8 mouse cellular contexts compared by ENCODE assay signal in the genomic region with DNA sequence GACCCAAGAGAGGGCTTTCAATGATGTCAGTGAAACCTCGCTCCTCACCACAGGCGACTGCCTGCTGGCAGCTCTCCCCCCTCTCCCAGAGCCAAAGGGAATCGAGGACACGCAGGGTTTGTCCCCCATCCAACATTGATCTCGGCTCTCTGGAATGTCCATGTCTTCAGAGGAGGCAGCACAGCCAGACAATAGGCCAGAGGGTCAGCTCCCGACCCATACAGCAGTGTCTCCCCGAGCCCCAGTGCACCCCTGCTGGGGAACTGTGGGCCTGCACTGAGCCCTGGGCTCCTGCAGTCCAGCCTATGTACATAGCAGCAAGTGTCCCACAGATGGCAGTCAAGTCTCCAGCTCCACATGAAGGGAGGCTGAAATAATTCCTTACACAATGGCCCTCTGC. TPM values are rescaled to one million over a fixed set of nuclear protein-coding genes. Genes with fewer than 3 reads are reported as not detected.
DNase-seq lines count a peak whose midpoint lies in the region; ATAC-seq and TF ChIP-seq lines count a peak whose summit lies in the region.

No protein-coding gene starts in this region.

- TF ChIP-seq POLR2A in brain, embryonic 14.5 days (IDR thresholded peaks at IDR 0.05; ENCODE audit: borderline replicate concordance, extremely low read depth, insufficient read depth, insufficient read length, poor library complexity, severe bottlenecking), result no peak
- no peak for TF ChIP-seq POLR2A in testis, adult 2 months (IDR thresholded peaks at IDR 0.05; ENCODE audit: control insufficient read depth, low read depth, low read length)

- no peak overlapping the region for H3K4me2 ChIP-seq in heart, embryonic 13.5 days
- no peak overlapping the region for H3K4me2 ChIP-seq in kidney, embryonic 16.5 days (replicated peaks; ENCODE audit: low read depth, low read length)
- H3K4me2 ChIP-seq in liver, embryonic 14.5 days (ENCODE audit: low read depth), result no peak overlapping the region
- H3K4me2 ChIP-seq in neural tube, embryonic 13.5 days, result no peak overlapping the region

- peaks cover 63% of the 10 kb centered on the region for H3K4me1 ChIP-seq in heart, embryonic 13.5 days
- H3K4me1 ChIP-seq in kidney, embryonic 16.5 days (ENCODE audit: insufficient read depth, low read length), result peaks cover 9% of the 10 kb centered on the region; the same call in 1 of the 2 replicates
- 0 out of 4 replicates have a peak, but pooled peaks cover 0 to 2% of the 10 kb centered on the region in 2 experiments for H3K4me1 ChIP-seq in liver, embryonic 14.5 days (replicated peaks; ENCODE audit: control insufficient read depth in 2 of 2, insufficient read depth in 2 of 2, low read length in 1 of 2)
- H3K4me1 ChIP-seq in neural tube, embryonic 13.5 days (replicated peaks), result peaks cover 29% of the 10 kb centered on the region
- no peaks in the 10 kb centered on the region for H3K4me1 ChIP-seq in testis, adult 2 months (ENCODE audit: control insufficient read depth, insufficient read depth, low read length)

- 23% methylated on average over 7 of the region's 7 CpGs for WGBS in heart, embryonic 13.5 days
- 31% methylated on average over 7 of the region's 7 CpGs for WGBS in kidney, embryonic 16.5 days
- 41% methylated on average over 7 of the region's 7 CpGs for WGBS in liver, embryonic 14.5 days (ENCODE audit: insufficient replicate concordance)
- WGBS in neural tube, embryonic 13.5 days, result 15% methylated on average over 7 of the region's 7 CpGs

- no peaks in the 10 kb centered on the region for H3K36me3 ChIP-seq in heart, embryonic 13.5 days
- H3K36me3 ChIP-seq in kidney, embryonic 16.5 days (ENCODE audit: insufficient read depth, low read length), result no peaks in the 10 kb centered on the region
- H3K36me3 ChIP-seq in liver, embryonic 14.5 days (replicated peaks; ENCODE audit: control insufficient read depth, insufficient read depth, low read depth), result no peaks in the 10 kb centered on the region
- peaks cover 12% of the 10 kb centered on the region for H3K36me3 ChIP-seq in neural tube, embryonic 13.5 days
- 0 out of 2 replicates have a peak, but pooled peaks cover 1% of the 10 kb centered on the region for H3K36me3 ChIP-seq in testis, adult 2 months (ENCODE audit: control insufficient read depth, insufficient read depth, low read length)

- no peak for TF ChIP-seq EP300 in liver, embryonic 14.5 days (IDR thresholded peaks at IDR 0.05; ENCODE audit: low read depth)

- no peak overlapping the region for H3K4me3 ChIP-seq in heart, embryonic 13.5 days
- no peak overlapping the region for H3K4me3 ChIP-seq in kidney, embryonic 16.5 days (ENCODE audit: low read length)
- no peak overlapping the region for H3K4me3 ChIP-seq in liver, embryonic 14.5 days (ENCODE audit: insufficient read depth in 1 of 2, low read depth in 2 of 2, low read length in 2 of 2)
- no peak overlapping the region for H3K4me3 ChIP-seq in neural tube, embryonic 13.5 days
- H3K4me3 ChIP-seq in testis, adult 2 months (ENCODE audit: control insufficient read depth, low read depth, low read length), result no peak overlapping the region

- TF ChIP-seq CTCF in brain, embryonic 14.5 days (IDR thresholded peaks at IDR 0.05; ENCODE audit: borderline replicate concordance, extremely low read depth, insufficient read depth, insufficient read length), result peak; percentile 76
- TF ChIP-seq CTCF in liver, embryonic 14.5 days (IDR thresholded peaks at IDR 0.05; ENCODE audit: low read depth), result peak; percentile 74
- TF ChIP-seq CTCF in testis, adult 2 months (IDR thresholded peaks at IDR 0.05; ENCODE audit: control insufficient read depth, insufficient read depth, insufficient replicate concordance, low read depth, low read length), result peak; percentile 48; the same call in 1 of the 2 replicates

- no peaks in the 10 kb centered on the region for H3K9me3 ChIP-seq in heart, embryonic 13.5 days
- no peaks in the 10 kb centered on the region for H3K9me3 ChIP-seq in kidney, embryonic 16.5 days (ENCODE audit: low read length)
- no peaks in the 10 kb centered on the region for H3K9me3 ChIP-seq in liver, embryonic 14.5 days (ENCODE audit: control insufficient read depth, low read length)
- H3K9me3 ChIP-seq in neural tube, embryonic 13.5 days, result no peaks in the 10 kb centered on the region

- peak overlapping the region; percentile 75; the same call in 1 of the 2 replicates for H3K27ac ChIP-seq in heart, embryonic 13.5 days (replicated peaks)
- H3K27ac ChIP-seq in kidney, embryonic 16.5 days (ENCODE audit: low read length), result no peak overlapping the region
- no peak overlapping the region for H3K27ac ChIP-seq in liver, embryonic 14.5 days
- peak overlapping the region; percentile 49 for H3K27ac ChIP-seq in neural tube, embryonic 13.5 days (replicated peaks)
- no peak overlapping the region for H3K27ac ChIP-seq in testis, adult 2 months (ENCODE audit: control insufficient read depth, insufficient read depth, low read depth, low read length)

- peak; percentile 40 for DNase-seq in A20 (ENCODE audit: low read depth, low spot score)
- DNase-seq in brain, embryonic 14.5 days (ENCODE audit: low read depth), result peak; percentile 84
- DNase-seq in fibroblast of lung, adult 2 months (ENCODE audit: low read depth), result peak; percentile 83
- DNase-seq in liver, embryonic 14.5 days (ENCODE audit: low read depth in 3 of 3, low spot score in 3 of 3), result no peak

- H3K27me3 ChIP-seq in heart, embryonic 13.5 days (replicated peaks), result no peaks in the 10 kb centered on the region
- no peaks in the 10 kb centered on the region for H3K27me3 ChIP-seq in kidney, embryonic 16.5 days (ENCODE audit: insufficient read depth, low read length)
- H3K27me3 ChIP-seq in liver, embryonic 14.5 days (ENCODE audit: control insufficient read depth, insufficient read depth, low read length), result no peaks in the 10 kb centered on the region
- H3K27me3 ChIP-seq in neural tube, embryonic 13.5 days, result no peaks in the 10 kb centered on the region
- no peaks in the 10 kb centered on the region for H3K27me3 ChIP-seq in testis, adult 2 months (ENCODE audit: control insufficient read depth, insufficient read depth, low read length)

- peak; percentile 26; the same call in 1 of the 2 replicates for ATAC-seq in heart, embryonic 13.5 days (ENCODE audit: extremely low read depth, insufficient number of reproducible peaks, low FRiP score, low TSS enrichment)
- peak; percentile 94 for ATAC-seq in kidney, embryonic 16.5 days (ENCODE audit: low FRiP score, low TSS enrichment)
- ATAC-seq in liver, embryonic 14.5 days (ENCODE audit: insufficient read depth), result no peak
- peak; percentile 75; the same call in 1 of the 2 replicates for ATAC-seq in neural tube, embryonic 13.5 days (ENCODE audit: low read depth)

- H3K9ac ChIP-seq in heart, embryonic 13.5 days, result no peak overlapping the region; the same call in 1 of the 2 replicates
- no peak overlapping the region for H3K9ac ChIP-seq in kidney, embryonic 16.5 days (replicated peaks; ENCODE audit: low read length)
- no peak overlapping the region for H3K9ac ChIP-seq in liver, embryonic 14.5 days (replicated peaks)
- H3K9ac ChIP-seq in neural tube, embryonic 13.5 days, result peak overlapping the region; percentile 5; the same call in 1 of the 2 replicates

RNA-seq across cellular contexts. Expression of a gene that starts 54.8 kb away (rescaled TPM):
- polyA plus RNA-seq in brain, embryonic 14.5 days (2012; rRNA removed), result 81.6 and 91.6 TPM in 2 replicates
- 3.7 and 3.9 TPM in 2 replicates for polyA plus RNA-seq in heart, embryonic 13.5 days (2015; fragmentation: Nextera tagmentation; extraction: Ambion mirVana)
- polyA plus RNA-seq in kidney, embryonic 16.5 days (2015; fragmentation: Nextera tagmentation; extraction: Ambion mirVana), result 5.2 and 7.1 TPM in 2 replicates
- polyA plus RNA-seq in liver, embryonic 14.5 days (2012; rRNA removed), result 0.71 and 0.86 TPM in 2 replicates
- 0.58 and 0.67 TPM in 2 replicates for polyA plus RNA-seq in liver, embryonic 14.5 days (2014; fragmentation: Nextera tagmentation; extraction: Ambion mirVana)
- 33.2 and 36.9 TPM in 2 replicates for polyA plus RNA-seq in neural tube, embryonic 13.5 days (2015; fragmentation: Nextera tagmentation; extraction: Ambion mirVana)
- 33.0 and 35.6 TPM in 2 replicates for polyA plus RNA-seq in testis, adult 2 months (2012; rRNA removed)

Comparison
In these comparisons a context has a peak if more than half of its experiments do, and no peak if none do; other contexts are left out.
1. DNase-seq: peak in A20 (single experiment), brain, embryonic 14.5 days (single experiment) and fibroblast of lung, adult 2 months (single experiment); none in liver, embryonic 14.5 days (0 of 3).
2. H3K27ac ChIP-seq: peak in heart, embryonic 13.5 days (single experiment) and neural tube, embryonic 13.5 days (single experiment); none in kidney, embryonic 16.5 days (single experiment), liver, embryonic 14.5 days (single experiment) and testis, adult 2 months (single experiment).
3. Peak in every context shown above with its lines, with median percentiles within 50 percentile points of each other: CTCF ChIP-seq.